Mouse (Mus musculus): ENCODE results near the gene C130074G19Rik. TPM values are rescaled to one million over a fixed set of nuclear protein-coding genes. Genes with fewer than 3 reads are reported as not detected.

Gene C130074G19Rik
- polyA plus RNA-seq, 1 experiment from 2014 or later, result 1.3 TPM

- H3K36me3 ChIP-seq (ENCODE audit: control insufficient read depth, insufficient read depth, low read length), result no peaks in the 10 kb centered on the region
- no peak overlapping the region for H3K9ac ChIP-seq (ENCODE audit: low read length)
- 45% methylated on average over 1 of the region's 1 CpGs for WGBS
- no peak overlapping the region for H3K27ac ChIP-seq (ENCODE audit: low read depth, low read length)
- no peak overlapping the region for H3K4me3 ChIP-seq (ENCODE audit: low read depth, low read length)
- no peak for ATAC-seq
- H3K4me1 ChIP-seq (ENCODE audit: control insufficient read depth, insufficient read depth, low read length), result no peaks in the 10 kb centered on the region; the same call in 1 of the 2 replicates
- H3K9me3 ChIP-seq (replicated peaks; ENCODE audit: control insufficient read depth, low read length), result no peaks in the 10 kb centered on the region
- no peak overlapping the region for H3K4me2 ChIP-seq (ENCODE audit: low read length)
- no peak for DNase-seq (ENCODE audit: low spot score)
- peaks cover 31% of the 10 kb centered on the region for H3K27me3 ChIP-seq (replicated peaks; ENCODE audit: control insufficient read depth, insufficient read depth, low read length)
Measured at GRCm38 (mm10) chr1:184886160-184886559, 3.1 kb upstream of the C130074G19Rik start.

- DNase-seq (ENCODE audit: low spot score) (no peak), ATAC-seq (no peak)
- Histone ChIP-seq H3K9me3 (replicated peaks; ENCODE audit: control insufficient read depth, low read length) (no peaks in the 10 kb centered on the region), H3K4me3 (ENCODE audit: low read depth, low read length) (no peak overlapping the region), H3K9ac (ENCODE audit: low read length) (no peak overlapping the region), H3K27ac (ENCODE audit: low read depth, low read length) (no peak overlapping the region), H3K4me1 (ENCODE audit: control insufficient read depth, insufficient read depth, low read length) (no peaks in the 10 kb centered on the region; the same call in 1 of the 2 replicates), H3K27me3 (replicated peaks; ENCODE audit: control insufficient read depth, insufficient read depth, low read length) (peaks cover 38% of the 10 kb centered on the region), H3K4me2 (ENCODE audit: low read length) (no peak overlapping the region), H3K36me3 (ENCODE audit: control insufficient read depth, insufficient read depth, low read length) (no peaks in the 10 kb centered on the region)
- WGBS, result 75% methylated on average over 7 of the region's 7 CpGs
Measured at GRCm38 (mm10) chr1:184881861-184882260, 1.2 kb downstream of the C130074G19Rik start.

DNA sequence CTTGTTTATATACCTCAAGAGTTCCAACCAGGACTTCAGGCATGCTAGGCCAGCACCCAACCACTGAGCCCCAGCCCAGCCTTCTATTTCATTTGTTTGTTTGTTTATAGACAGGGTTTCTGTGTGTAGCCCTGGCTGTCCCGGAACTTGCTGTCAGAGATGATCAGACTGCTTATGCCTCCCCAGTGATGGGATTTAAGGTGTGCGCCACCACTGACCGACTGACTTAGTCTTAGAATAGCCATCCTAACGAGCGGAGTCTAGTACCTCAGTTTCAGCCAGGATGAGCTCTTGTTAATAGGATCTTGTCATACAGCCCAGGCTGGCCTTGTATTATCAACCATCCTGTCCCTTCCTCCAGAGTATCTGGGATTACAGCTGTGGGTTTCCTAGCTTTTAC, 1.8 kb downstream of the C130074G19Rik start:
- no peak overlapping the region for H3K4me3 ChIP-seq (ENCODE audit: low read depth, low read length)
- no peaks in the 10 kb centered on the region for H3K9me3 ChIP-seq (replicated peaks; ENCODE audit: control insufficient read depth, low read length)
- DNase-seq (ENCODE audit: low spot score) (no peak), ATAC-seq (no peak)
- no peak overlapping the region for H3K4me2 ChIP-seq (ENCODE audit: low read length)
- H3K27me3 ChIP-seq (replicated peaks; ENCODE audit: control insufficient read depth, insufficient read depth, low read length), result peaks cover 38% of the 10 kb centered on the region
- no peaks in the 10 kb centered on the region for H3K36me3 ChIP-seq (ENCODE audit: control insufficient read depth, insufficient read depth, low read length)
- no peaks in the 10 kb centered on the region; the same call in 1 of the 2 replicates for H3K4me1 ChIP-seq (ENCODE audit: control insufficient read depth, insufficient read depth, low read length)
- H3K27ac ChIP-seq (ENCODE audit: low read depth, low read length), result no peak overlapping the region
- H3K9ac ChIP-seq (ENCODE audit: low read length), result no peak overlapping the region
- WGBS, result 75% methylated on average over 5 of the region's 5 CpGs

DNA sequence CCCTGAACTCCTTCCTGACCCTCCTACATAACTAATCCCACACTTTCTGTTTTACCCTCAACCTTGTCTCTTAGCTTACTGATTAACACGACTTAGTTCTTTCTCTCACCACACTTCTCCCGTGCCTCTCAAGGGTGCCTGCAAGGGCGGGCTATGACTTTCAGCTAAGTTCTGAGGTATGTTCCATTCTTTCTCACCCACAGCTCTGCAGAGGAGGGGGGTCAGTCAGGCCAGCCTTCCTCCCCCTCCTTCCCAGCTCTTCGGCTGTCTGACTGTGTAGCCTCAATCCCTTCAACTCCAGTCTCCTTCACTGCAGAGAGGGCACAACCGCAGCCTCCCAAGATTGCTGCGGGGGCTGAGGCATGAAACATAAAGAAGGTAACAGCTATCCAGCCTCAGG, 4.2 kb downstream of the C130074G19Rik start:
- DNase-seq (ENCODE audit: low spot score) (no peak), ATAC-seq (no peak)
- H3K4me2 ChIP-seq (ENCODE audit: low read length), result no peak overlapping the region
- 70% methylated on average over 6 of the region's 6 CpGs for WGBS
- H3K27me3 ChIP-seq (replicated peaks; ENCODE audit: control insufficient read depth, insufficient read depth, low read length), result peaks cover 34% of the 10 kb centered on the region
- no peak overlapping the region for H3K27ac ChIP-seq (ENCODE audit: low read depth, low read length)
- H3K9me3 ChIP-seq (replicated peaks; ENCODE audit: control insufficient read depth, low read length), result no peaks in the 10 kb centered on the region
- H3K4me1 ChIP-seq (ENCODE audit: control insufficient read depth, insufficient read depth, low read length), result no peaks in the 10 kb centered on the region; the same call in 1 of the 2 replicates
- H3K4me3 ChIP-seq (ENCODE audit: low read depth, low read length), result no peak overlapping the region
- H3K36me3 ChIP-seq (ENCODE audit: control insufficient read depth, insufficient read depth, low read length), result no peaks in the 10 kb centered on the region
- H3K9ac ChIP-seq (ENCODE audit: low read length), result no peak overlapping the region

GRCm38 (mm10) chr1:184877306-184877705, 5.7 kb downstream of the C130074G19Rik start:
- Histone ChIP-seq H3K27ac (ENCODE audit: low read depth, low read length) (no peak overlapping the region), H3K4me3 (ENCODE audit: low read depth, low read length) (no peak overlapping the region), H3K4me2 (ENCODE audit: low read length) (no peak overlapping the region), H3K9ac (ENCODE audit: low read length) (no peak overlapping the region), H3K9me3 (replicated peaks; ENCODE audit: control insufficient read depth, low read length) (no peaks in the 10 kb centered on the region), H3K36me3 (ENCODE audit: control insufficient read depth, insufficient read depth, low read length) (no peaks in the 10 kb centered on the region), H3K4me1 (ENCODE audit: control insufficient read depth, insufficient read depth, low read length) (no peaks in the 10 kb centered on the region), H3K27me3 (replicated peaks; ENCODE audit: control insufficient read depth, insufficient read depth, low read length) (peaks cover 18% of the 10 kb centered on the region)
- no peak for ATAC-seq
- WGBS, result 82% methylated on average over 2 of the region's 2 CpGs
- no peak for DNase-seq (ENCODE audit: low spot score)

DNA sequence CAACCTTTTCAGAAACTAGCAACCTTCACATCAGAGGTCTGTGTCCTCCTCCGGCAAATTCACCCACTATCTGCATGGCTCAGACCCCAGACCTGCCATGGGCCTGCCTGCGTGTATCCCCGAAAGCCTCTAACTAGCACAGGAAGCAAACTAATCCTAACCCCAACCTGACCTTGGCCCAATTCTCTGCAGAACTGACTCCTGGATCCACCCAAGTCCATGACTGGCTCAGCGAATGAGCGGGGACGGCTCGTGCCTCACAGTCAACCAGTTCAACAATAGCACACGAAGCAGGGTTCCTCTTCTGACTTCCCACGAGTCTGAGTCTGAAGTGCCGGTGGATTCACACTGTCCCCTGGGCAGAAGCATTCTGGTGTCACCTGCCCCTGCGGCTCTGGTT, 9.1 kb downstream of the C130074G19Rik start:
- no peaks in the 10 kb centered on the region for H3K27me3 ChIP-seq (replicated peaks; ENCODE audit: control insufficient read depth, insufficient read depth, low read length)
- no peak overlapping the region for H3K4me2 ChIP-seq (ENCODE audit: low read length)
- DNase-seq (ENCODE audit: low spot score) (no peak), ATAC-seq (no peak)
- WGBS, result 84% methylated on average over 11 of the region's 11 CpGs
- no peak overlapping the region for H3K4me3 ChIP-seq (ENCODE audit: low read depth, low read length)
- peaks cover 4% of the 10 kb centered on the region for H3K4me1 ChIP-seq (ENCODE audit: control insufficient read depth, insufficient read depth, low read length)
- H3K36me3 ChIP-seq (ENCODE audit: control insufficient read depth, insufficient read depth, low read length), result no peaks in the 10 kb centered on the region
- no peak overlapping the region for H3K27ac ChIP-seq (ENCODE audit: low read depth, low read length)
- no peak overlapping the region for H3K9ac ChIP-seq (ENCODE audit: low read length)
- H3K9me3 ChIP-seq (replicated peaks; ENCODE audit: control insufficient read depth, low read length), result no peaks in the 10 kb centered on the region

GRCm38 (mm10) chr1:184872069-184872819, 10.8 kb downstream of the C130074G19Rik start:
- no peak for ATAC-seq
- peaks cover 4% of the 10 kb centered on the region for H3K4me1 ChIP-seq (ENCODE audit: control insufficient read depth, insufficient read depth, low read length)
- H3K36me3 ChIP-seq (ENCODE audit: control insufficient read depth, insufficient read depth, low read length), result no peaks in the 10 kb centered on the region
- H3K27ac ChIP-seq (ENCODE audit: low read depth, low read length), result no peak overlapping the region
- no peak overlapping the region for H3K9ac ChIP-seq (ENCODE audit: low read length)
- no peak for DNase-seq (ENCODE audit: low spot score)
- H3K27me3 ChIP-seq (replicated peaks; ENCODE audit: control insufficient read depth, insufficient read depth, low read length), result no peaks in the 10 kb centered on the region; the same call in 1 of the 2 replicates
- H3K4me3 ChIP-seq (ENCODE audit: low read depth, low read length), result no peak overlapping the region
- H3K4me2 ChIP-seq (ENCODE audit: low read length), result no peak overlapping the region
- no peaks in the 10 kb centered on the region for H3K9me3 ChIP-seq (replicated peaks; ENCODE audit: control insufficient read depth, low read length)
- WGBS, result 84% methylated on average over 7 of the region's 7 CpGs

DNA sequence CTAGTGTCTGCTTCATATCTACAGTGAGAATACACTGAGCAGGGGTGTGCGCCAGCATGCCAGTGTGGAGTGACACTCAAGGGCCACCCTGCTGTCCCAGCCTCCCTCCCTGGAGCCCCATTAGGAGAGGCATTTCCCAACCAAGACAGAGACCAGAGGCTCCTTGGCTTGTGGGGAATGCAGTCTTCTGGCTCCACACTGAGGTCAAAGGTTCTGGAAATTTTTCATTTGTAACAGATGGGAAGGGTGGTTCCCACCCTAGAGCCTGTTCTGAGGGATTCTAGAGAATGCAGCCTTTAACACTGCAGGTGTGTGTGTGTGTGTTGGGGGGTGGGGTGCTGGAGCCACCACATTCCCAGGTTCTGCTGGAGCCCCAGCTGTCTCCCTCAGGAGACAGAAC, 11.5 kb downstream of the C130074G19Rik start:
- Histone ChIP-seq H3K4me3 (ENCODE audit: low read depth, low read length) (no peak overlapping the region), H3K9ac (ENCODE audit: low read length) (no peak overlapping the region), H3K36me3 (ENCODE audit: control insufficient read depth, insufficient read depth, low read length) (no peaks in the 10 kb centered on the region), H3K9me3 (replicated peaks; ENCODE audit: control insufficient read depth, low read length) (no peaks in the 10 kb centered on the region), H3K4me1 (ENCODE audit: control insufficient read depth, insufficient read depth, low read length) (peaks cover 4% of the 10 kb centered on the region), H3K27ac (ENCODE audit: low read depth, low read length) (no peak overlapping the region), H3K4me2 (ENCODE audit: low read length) (no peak overlapping the region), H3K27me3 (replicated peaks; ENCODE audit: control insufficient read depth, insufficient read depth, low read length) (no peaks in the 10 kb centered on the region; the same call in 1 of the 2 replicates)
- 85% methylated on average over 1 of the region's 1 CpGs for WGBS
- DNase-seq (ENCODE audit: low spot score) (no peak), ATAC-seq (no peak)

DNA sequence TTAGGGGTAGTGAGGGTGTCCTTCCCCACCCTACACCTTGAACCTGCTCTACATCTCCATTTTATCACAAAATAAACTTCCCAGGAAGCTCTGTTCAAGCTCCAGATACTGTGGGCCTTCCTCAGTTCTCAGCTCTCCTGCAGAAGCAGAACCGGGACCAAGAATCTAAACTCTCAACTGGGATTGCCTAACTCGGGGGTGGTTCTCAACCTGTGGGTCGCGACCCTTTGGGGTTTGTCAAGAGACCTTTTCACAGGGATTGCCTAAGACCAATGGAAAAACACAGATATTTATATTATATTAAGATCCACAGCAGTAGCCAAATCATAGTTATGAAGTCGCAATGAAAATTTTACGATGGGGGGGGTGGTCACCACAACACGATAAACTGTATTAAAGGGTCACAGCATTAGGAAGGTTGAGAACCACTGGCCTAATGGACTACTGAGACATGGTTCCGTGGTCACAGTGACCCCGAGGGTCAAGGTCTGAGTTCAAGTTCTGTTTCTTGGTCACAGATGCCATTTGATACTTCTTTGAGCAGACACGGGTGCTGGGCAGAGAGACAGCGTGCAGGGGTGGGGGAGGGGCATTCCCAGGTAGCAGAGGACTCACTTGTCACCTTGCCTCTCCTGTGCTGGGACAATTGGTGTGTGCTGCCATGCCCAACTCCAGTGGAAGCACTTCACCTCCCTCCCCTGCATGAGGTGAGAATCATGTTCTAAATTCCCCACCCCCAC, 12.2 kb downstream of the C130074G19Rik start:
- ATAC-seq (no peak), DNase-seq (ENCODE audit: low spot score) (no peak)
- no peaks in the 10 kb centered on the region for H3K9me3 ChIP-seq (replicated peaks; ENCODE audit: control insufficient read depth, low read length)
- H3K4me1 ChIP-seq (ENCODE audit: control insufficient read depth, insufficient read depth, low read length), result peaks cover 4% of the 10 kb centered on the region
- no peak overlapping the region for H3K4me2 ChIP-seq (ENCODE audit: low read length)
- no peaks in the 10 kb centered on the region; the same call in 1 of the 2 replicates for H3K27me3 ChIP-seq (replicated peaks; ENCODE audit: control insufficient read depth, insufficient read depth, low read length)
- H3K4me3 ChIP-seq (ENCODE audit: low read depth, low read length), result no peak overlapping the region
- 88% methylated on average over 11 of the region's 11 CpGs for WGBS
- H3K9ac ChIP-seq (ENCODE audit: low read length), result no peak overlapping the region
- H3K27ac ChIP-seq (ENCODE audit: low read depth, low read length), result no peak overlapping the region
- no peaks in the 10 kb centered on the region for H3K36me3 ChIP-seq (ENCODE audit: control insufficient read depth, insufficient read depth, low read length)

All from forebrain, embryonic 14.5 days (tissue).